Mouse (Mus musculus) lung, adult 2 months (tissue): ENCODE data around the gene Art1.

Experiments
- CTCF ChIP-seq: fragments of 200-500 bp; IDR thresholded peaks from 2 replicates; pipeline ENCODE4 v1.5.1; 2011; ENCODE audit warnings: mild to moderate bottlenecking, low read length, control low read depth; ENCODE audit not compliant: insufficient read depth
- POLR2A ChIP-seq: fragments of 200-500 bp; IDR thresholded peaks from 2 replicates; pipeline ENCODE4 v1.6.1; 2011; ENCODE audit warnings: low read depth, mild to moderate bottlenecking, control low read depth, low read length, borderline replicate concordance; ENCODE audit errors: extremely low read depth

DNA sequence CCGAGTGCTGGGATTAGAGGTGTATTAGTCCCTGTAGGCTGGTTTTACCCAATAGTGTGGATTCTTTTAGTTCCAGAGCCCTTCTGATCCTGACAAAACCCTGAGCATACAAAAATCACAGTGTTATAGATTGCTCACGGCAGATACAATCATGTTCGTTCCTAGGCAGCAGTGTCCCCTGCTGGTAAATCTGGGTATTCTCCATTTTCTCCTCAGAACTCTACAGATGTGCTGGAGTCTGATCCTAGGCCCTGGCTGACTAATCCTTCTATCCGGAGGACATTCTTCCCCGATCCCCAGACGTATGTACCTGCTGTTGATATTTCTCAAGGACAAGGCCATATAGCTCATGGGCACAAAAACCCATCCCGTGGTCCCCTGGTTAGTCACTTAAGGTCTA lies 23.0 kb upstream of the Art1 start:
- no peak for TF ChIP-seq POLR2A
- TF ChIP-seq CTCF: peak; percentile 37; the same call in 1 of the 2 replicates
